Mouse (Mus musculus) activated CD4-positive, CD25-positive, alpha-beta regulatory T cell, adult 4 months (primary cell): ENCODE data around the gene Myo15b. TPM values are rescaled to one million over a fixed set of nuclear protein-coding genes. Genes with fewer than 3 reads are reported as not detected.
A peak's percentile ranks its signal among the peaks of the same experiment; 100 is the strongest.
"Not testable (repeated sequence)": the region's sequence is repeated elsewhere in the genome, so short reads cannot be mapped to it uniquely, and the experiment has no call there.

Experiments
- ATAC-seq: one replicate; pipeline ENCODE4 v1.8.0; 2017
- polyA plus RNA-seq, 2 experiments: library from polyadenylated mRNA; unstranded; fragments of 100-300 nt; shearing (Covaris generic); gene quantifications; one replicate each; pipeline ENCODE4 v1.2.1; 2017

Myo15b gene
- polyA plus RNA-seq, 2 experiments from 2014 or later, result not detected

DNA sequence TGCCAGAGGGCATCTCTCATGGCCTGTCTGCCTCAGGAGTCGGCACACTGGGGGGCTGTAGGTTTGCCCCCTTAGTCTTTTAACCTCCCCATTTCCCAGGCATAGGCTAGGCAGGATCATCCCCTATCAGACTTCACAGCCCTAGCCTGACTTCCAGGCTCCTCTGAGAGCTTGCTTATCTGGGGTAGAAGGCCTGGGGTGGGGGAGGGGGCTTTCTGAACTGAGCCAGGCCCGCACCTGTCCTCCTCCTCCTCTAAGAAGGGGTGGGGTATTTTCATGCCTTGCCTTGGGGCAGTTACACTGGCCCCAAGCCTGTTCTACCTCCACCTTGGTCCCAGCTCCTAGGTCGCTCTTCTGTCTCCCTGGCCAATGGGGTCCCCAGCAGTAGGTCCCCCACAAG, 26.7 kb upstream of the Myo15b start:
- ATAC-seq, result no peak

DNA sequence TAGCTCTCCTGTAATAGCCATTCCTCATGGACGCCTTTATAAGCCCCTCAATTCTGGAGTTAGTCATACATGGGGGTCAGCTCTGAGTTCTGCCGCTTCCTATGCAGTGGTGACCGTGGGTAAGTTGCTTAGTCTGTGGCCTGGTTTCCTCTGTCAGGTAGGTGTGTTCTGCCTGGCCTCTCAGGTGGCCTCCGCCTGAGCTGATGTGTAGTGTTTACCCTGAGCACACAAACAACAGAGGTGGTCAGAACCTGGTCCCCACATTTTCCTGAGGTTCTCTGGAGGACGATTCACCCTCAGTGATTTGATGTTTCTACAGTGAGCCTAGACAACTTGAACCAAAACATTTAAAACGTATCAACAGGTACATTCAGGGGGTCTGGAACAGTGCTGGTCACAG, 26.1 kb upstream of the Myo15b start:
- ATAC-seq, result no peak

DNA sequence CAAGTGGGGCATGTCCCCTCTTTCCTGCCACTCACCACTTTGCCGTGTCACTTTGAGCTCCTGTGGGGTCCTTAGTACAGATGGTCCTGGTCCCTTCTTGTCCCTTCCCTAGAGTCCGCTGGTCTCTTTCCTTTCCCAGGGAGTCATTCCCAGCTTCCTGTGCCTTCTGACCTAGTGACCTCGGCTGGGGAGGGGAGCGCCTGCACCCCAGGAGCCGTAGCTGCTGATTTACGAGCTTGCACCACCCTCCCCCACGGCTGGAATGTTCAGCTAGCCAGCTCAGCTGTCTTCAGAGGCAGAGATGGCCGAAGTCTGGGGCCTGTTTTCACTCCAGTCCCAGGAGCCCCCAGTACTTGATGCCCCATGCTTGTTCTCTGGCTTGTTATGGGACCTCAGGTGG, 25.7 kb upstream of the Myo15b start:
- no peak for ATAC-seq

DNA sequence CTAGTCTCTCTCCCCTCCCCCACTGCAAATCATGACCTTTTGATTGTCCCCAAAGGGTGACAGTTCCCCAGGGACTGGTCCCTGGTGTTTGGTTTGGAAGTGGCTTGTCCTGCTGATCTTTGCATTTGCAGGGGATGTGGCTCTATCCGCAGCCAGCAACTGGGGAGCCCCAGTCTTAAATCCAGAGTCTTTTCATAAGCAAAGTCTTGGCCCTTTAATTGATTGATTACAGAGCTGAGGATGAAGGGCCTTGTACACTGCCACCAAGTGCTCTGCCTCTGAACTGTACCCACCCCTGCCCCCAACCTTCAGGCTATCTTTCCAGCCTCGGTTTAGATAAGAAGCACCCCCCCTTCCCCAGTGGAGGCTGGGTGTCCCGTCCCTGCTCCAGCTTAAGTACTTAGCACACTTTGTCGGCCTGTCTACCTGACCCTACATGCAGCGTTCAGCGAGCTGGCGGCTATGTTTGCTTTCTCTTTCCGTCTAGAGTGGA, 25.1 kb upstream of the Myo15b start:
- ATAC-seq, result no peak

DNA sequence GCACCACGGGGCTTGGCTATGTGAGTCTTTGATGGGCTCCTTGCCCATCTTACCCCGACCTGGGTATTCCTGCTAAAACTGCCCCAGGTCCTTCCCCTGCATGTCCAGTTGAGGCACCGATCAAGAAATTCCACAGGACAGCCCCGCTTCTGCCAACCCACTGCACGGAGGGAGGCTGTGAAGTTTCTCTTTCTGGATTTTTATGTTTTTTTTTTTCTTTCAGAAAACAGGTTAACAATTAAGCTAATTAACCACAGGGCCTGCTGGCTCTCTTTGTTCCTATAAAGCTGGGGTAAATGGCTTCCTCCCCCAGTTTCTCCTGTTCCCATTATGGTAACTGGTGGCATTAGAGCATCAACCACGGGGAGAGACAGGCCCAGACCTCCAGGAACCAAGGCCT, 24.2 kb upstream of the Myo15b start:
- ATAC-seq, result no peak

DNA sequence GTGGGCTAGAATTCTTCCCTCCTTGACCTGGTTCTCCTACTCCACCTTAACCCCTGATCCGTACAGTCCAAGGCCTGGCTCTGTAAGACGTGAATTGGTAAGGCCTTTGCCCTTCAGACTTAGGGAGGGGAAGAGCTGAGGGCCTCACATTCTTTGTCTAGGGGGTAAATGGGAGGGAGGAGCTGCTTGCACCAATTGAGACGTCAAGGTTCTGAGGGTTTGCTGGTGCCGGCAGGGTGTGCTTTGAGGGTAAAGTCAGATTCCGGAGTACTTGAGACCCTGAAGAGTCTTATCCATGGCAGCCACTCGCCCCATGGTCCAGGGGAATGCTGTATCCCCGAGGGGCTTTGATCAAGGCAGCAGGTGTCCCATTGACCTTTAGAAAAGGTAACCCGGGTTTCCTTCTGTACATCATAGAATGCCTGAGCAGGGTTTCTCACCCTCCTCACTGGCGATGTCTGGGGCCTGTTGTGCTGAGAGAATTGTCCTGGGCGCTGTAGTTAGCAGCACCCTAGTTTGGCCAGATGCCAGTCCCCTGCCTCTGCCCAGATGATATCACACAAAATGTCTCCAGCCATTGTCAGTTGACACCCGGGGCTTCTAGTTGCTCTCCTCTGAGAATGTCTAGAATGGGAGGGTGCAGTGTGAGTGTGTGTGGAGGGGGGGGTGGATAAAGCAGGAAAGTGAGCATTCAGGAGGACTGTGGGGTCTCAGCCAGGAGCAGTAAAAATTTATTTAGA, 21.4 kb upstream of the Myo15b start:
- no peak for ATAC-seq

DNA sequence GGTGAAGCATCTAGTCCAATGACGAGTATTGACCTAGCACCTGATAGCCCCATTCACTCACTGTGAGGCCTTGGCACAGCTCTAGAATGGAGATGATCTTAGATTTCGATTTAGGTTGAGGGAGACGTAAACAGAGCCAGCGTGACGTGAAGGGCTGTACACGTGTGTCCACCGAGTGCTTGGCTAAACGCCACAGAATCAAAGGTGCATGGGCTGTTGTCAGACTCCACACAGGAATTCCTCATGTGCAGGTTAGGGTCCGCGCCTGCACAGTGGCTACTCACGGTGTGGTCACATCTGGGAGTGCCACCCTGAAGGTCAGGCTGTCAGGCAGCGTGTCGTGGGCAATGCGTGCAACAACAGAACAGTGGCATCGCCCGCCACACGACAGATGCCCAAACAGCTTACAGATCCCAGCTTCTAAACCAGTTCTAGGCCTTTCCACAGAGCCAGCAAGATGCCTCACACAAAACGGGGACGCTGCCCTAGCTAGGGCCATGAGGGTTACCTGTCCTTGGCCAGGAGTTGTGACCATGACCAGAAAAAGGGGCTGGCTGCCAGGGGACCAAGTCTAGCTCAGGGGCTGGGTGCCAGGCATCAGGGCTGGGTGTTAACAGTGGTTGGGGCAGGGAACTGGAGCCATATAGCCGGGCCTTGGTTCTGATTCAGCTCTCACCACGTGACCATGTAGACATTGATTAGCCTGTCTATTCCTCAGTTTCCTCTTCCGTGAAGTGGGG, 20.4 kb upstream of the Myo15b start:
- no peak for ATAC-seq

DNA sequence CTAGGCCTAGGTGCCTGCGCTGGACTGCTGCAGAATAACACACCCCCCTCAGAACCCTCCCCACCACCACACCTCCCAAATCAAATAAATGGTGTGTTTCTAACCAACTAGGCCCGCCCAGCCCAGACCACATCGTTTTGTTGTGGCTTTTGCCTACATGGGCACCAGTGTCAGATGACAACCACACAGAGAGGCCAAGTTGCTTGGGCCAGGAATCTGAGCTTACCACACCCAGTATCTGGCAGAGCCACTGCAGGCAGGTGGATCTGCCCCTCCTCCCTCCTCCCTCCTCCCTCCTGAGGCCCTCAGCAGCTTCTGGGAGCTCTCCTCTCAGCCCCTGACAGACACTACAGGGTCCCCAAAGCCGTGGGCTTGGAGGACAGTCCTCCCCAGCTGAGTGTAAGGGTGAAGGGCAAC, 19.3 kb upstream of the Myo15b start:
- no peak for ATAC-seq

DNA sequence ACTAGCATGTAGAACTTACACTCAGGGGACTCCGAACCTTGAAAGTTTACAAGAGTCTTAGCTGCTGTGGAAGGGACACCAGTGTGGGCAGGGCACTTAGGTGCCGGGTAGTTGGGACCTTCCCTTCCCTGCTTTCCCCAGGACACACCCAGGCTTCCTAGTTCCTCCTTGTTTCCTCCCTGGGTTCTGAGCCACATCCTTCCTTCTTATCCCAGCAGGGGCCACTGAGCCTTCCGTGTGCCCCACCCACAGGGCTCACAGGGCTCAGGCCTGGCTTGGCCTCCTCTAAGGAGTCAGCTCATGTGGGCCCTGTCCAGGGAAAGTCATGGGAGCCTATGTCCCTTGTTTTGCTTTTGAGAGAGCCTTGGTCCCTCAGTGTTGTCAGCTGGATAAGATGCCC, 18.5 kb upstream of the Myo15b start:
- ATAC-seq, result no peak

DNA sequence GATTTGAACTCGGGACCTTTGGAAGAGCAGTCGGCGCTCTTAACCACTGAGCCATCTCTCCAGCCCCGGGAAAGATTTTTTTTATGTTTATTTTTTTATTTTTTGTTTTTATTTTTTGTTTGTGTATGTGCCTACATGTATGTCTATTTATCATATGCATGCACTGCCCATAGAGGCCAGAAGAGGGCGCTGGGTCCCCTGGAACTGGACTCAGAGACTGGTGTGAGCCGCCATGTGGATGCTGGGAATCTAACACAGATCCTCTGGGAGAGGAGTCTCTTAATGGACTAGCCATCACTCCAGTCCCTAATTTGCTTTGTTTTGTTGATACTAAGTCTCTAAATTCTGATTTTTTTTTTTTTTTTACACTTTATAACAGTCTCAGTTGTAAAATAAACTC, 17.2 kb upstream of the Myo15b start:
- no peak for ATAC-seq

DNA sequence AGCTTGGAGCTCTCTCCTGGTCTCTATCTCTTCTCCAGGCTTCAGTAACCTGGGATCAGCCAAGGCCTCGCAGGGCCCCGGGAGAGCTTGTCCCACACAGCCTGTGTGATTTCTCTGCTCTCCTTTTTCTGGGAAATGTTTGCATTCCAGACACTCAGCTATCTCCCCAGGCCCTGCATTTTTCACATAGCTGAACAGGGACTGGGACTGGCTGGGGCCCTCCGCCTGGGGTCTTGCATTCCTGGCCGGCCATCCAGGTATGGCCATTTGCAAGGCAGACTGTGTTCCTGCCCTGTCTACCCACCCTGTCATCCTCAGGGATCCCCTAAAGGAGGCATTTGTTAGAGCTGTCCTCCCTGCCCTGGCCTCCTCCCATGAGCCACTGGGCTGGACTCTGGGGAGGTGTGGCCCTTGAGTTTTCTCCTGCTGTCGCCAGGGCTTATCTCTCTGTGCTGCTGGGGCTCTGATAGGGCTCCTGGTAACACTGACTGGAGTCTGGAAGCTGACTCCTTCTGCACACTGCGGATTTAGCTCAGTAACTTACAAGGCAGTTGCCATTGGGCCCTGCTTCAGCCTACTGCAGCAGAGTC, 16.1 kb upstream of the Myo15b start:
- no peak for ATAC-seq

DNA sequence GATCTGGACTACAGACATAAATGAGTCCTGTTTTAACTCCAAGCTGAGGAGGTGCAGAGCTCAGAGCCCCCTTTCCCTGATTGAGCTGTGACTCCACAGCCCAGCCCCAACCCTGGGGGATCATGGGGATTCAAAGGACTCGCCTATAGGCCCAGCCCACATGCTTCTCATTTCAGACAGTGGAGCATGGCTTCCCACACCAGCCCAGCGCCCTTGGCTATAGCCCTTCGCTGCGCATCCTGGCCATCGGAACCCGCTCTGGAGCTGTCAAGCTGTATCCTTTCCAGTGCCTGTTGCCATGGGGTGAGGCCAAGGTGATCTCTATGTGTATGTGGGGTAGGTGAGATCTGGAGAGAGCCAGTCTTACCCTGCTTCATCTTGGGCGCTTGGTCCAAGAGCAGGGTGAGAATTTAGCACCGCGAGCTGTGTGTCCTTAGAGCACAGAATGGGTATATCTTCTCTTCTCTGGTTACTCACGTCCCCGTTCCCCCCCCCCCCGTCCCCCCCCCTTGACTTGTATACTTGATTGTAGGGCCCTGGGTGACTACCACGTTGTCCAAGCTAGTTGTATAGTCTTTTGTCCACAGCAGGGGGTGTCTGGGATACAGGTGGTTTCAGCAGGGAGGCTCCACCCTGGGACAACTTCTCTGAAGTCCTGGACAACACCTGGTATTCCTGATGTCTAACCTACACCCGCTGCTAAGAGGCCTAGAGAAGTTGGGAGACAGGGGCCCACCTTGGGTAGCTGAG, 14.9 kb upstream of the Myo15b start:
- ATAC-seq, result no peak

DNA sequence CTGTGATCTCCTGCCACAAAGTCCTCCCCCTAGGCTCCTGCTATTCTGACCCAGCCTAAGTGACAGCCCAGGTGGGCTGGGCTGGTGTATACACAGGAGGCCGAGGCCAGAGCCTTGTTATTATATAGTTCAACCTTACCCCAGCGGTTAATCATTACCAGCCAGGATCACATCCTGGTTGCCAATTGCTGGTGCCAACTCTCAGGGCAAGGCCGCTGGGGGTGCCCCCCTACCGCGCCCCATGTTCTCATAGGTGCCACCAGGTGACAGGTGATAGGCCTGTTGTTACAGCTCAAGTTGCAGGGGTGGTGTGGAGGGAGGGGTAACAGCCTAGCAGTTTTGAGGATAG, 14.3 kb upstream of the Myo15b start:
- no peak for ATAC-seq

DNA sequence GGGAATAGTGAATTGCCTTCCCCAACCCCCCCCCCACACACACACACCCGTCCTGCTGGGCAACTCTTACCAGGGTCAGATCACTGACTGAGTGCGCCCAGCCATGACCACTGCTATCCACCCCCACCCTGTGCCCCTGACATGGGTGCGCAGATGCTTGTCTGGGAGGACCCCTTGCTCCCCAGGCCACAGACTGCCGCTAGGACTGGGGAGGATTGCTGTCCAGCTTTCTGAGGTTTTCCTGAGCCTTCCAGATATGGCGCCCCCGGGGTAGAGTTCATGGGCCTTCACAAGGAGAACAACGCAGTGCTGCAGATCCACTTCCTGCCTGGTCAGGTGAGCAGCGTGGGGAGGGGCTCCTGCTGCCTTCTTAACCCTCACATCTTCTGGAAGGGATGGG, 14.0 kb upstream of the Myo15b start:
- ATAC-seq, result no peak

DNA sequence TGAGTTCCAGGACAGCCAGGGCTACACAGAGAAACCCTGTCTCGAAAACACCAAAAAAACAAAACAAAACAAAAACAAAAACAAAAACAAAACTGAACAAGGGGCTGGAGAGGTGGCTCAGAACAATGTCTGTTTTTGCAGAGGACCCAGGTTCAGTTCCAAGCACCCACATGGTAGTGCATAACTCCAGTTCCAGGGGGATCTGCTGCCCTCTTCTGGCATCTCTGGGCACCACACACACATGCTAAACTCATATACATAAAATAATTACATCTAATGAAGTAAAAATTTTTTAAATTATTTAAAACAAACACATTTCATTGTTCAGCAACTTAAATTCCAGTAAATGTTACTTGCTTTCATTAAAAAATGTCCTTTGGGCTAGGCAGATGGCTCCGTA, 12.4 kb upstream of the Myo15b start:
- no peak for ATAC-seq

DNA sequence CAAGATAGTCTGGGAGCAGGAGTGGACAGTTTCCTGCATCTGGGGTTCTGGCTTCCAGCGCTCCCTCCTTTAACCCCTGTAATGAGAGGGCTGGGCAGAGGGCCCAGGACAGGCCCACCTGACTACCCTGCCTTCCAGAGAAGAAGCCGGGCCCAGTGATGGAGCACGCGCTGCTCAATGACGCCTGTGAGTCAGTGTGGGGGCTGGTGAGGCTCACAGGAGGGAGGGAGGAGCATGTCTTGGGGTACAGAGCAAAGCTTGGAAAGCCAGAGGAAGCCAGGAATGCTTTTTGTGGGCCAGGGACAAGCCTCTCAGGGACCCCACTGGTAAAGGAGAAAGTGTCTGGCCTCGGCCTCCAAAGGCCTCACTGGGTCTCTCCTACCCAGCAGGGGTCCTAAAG, 3.5 kb upstream of the Myo15b start:
- ATAC-seq, result no peak

DNA sequence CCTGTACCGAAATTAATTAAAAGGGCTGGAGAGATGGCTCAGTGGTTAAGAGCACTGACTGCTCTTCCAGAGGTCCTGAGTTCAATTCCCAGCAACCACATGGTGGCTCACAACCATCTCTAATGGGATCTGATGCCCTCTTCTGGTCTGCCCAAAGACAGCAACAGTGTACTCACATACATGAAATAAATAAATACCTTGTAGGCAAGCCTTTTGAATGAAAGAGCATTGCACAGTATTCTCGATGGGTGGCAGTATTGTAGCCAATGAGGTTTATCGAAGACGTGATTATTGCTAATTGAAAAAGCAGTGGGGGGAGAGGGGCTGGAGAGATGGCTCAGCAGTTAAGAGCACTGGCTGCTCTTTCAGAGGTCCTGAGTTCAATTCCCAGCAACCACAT, 1.1 kb upstream of the Myo15b start:
- not testable (repeated sequence) for ATAC-seq

DNA sequence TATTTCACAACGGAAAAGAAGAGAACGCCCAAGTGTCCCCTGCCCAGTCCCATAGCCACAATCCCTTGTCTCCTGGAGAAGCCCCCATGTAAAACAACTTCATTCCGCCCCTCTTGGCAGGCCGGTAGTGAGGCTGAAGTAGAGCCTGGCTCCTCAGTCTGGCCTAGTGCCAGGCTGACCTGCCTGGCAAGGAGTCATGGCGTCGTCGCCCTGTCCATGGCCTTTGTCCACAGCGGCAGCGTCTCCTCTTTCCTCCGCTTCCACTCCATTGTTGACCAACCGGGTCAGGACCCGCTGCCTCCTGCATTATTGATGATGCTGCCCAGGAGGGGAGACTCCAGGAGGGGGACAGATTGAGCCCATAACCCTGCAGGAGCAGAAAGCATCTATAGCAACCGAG, 270 bp upstream of the Myo15b start:
- no peak for ATAC-seq

DNA sequence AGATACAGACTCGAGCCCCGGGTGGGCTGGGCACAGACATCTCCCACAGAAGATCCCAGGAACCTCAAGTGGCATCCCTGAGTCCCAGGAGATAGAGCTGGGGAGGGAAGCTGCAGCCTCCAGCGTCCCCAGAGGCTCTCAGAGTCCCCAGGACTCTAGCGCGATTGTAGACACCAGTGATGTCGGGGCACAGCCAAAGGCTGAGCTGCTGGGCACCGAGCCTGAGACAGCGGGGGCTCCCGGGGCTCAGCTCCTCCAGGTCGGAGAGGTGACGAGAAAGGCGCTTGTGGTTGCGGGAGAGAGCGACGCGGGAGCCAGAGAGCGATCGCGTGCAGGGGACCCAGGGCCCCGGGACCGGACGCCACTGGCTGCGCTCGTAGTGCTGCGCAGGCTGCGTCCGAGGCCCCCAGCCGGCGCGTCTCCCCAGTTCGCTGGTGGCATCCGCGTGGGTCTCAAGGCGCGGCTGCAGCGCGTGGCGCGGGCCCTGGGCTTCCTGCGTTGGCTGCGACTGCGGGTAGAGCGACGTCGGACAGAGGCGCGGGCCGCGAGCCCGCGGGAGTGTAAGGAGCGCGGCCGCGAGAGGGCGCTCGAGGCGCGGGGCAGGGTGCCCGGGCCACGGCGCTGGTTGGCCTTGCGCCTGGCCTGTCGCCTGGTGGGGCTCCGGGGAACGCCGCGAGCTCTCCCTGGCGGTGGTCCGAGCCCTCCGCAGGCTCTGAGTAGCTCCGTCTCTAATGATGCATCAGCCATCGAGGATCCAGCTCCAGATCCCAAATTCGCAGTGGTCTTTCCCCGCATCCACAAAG, 1.1 kb downstream of the Myo15b start:
- peak; percentile 76 for ATAC-seq

DNA sequence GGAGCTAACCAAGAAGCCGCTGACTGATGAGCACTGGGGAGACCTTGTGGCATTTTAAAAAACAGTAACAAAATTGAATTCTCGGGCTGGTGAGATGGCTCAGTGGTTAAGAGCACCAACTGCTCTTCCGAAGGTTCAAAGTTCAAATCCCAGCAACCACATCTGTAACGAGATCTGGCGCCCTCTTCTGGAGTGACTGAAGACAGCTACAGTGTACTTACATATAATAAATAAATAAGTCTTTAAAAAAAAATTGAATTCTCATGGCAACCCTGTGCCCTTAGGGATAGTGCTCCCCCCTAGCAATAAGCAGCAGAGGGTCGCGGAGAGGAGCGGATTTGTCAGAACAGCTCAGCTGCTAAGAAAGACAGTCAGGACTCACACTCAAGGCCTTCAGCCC, 5.7 kb downstream of the Myo15b start:
- no peak for ATAC-seq

DNA sequence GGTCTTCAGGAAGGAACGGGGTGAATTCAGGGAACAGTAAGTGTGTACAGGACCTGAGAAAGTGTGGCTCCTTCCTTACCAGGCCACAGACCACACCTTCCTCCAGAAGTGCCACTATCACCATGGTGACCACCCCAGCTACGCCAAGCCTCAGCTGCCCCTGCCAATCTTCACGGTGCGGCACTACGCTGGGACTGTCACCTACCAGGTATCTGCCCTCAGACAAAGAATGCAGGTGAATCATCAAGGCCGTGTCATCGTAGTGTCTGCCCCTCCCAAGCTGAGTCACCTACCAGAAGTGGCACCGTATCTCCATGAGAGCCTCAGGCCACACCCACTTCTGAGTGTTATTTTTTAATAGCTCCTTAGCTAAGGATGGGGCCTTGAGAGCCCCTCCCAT, 11.2 kb downstream of the Myo15b start:
- ATAC-seq, result no peak

DNA sequence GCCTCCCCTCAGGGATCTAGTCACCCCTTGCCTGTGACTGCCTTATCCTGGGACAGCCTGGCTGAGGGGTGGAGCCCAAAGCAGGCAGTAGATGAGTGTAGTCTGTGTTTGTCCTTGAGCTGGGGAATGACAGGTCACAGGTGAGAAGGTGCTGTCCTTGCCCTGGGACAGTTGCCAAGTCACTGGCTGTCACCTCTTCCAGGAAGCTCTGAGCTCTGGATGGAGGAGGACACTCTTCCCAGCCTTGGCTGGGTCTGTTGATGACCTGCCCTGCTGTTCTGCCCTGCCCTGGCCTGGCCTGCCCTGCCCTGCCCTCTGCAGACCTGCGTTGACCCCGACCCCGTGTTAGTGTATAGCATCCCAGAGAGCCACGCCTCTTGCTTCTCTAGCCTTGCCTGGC, 14.2 kb downstream of the Myo15b start:
- no peak for ATAC-seq
